Mouse (Mus musculus): ENCODE data around the gene Gpr83.

Gpr83 gene

DNA sequence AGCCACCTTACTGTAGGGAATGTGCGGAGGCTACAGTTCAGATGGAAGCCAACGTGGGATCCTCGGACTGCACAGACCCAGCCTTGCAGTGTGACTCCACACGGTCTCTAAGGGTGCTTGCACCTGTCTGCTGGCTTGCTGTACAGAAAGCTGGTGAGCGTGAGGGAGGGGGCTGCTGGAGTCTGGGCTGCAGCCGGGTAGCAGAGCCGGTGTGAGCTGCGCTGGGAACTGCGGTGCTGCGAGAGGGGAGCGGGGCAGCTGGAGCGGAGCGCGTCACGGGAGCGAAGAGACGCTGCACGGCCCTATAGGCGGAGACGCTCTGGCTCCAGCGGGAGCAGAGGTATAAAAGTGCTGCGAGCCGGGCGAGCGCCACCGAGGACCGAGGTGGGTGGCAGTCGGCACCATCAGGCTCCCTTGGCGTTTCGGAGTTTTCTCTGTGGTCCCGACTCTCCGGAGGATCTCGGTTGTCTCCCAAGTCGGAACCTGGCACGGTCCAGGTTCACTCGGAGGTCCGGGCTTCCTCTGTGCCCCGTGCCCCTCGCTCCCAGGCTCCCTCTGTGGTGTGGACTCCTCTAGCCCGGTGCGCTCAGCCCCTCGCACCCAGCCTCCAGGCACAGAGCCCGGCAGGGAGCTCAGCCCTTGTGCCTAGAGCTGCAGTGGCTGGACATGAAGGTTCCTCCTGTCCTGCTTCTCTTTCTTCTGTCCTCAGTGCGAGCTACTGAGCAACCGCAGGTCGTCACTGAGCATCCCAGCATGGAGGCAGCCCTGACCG is at the start of gene Gpr83:
Gene Gpr83 (plus strand): TSS at position 343 of the 772 bp plus-strand sequence.
- DNase-seq, result no peak

DNA sequence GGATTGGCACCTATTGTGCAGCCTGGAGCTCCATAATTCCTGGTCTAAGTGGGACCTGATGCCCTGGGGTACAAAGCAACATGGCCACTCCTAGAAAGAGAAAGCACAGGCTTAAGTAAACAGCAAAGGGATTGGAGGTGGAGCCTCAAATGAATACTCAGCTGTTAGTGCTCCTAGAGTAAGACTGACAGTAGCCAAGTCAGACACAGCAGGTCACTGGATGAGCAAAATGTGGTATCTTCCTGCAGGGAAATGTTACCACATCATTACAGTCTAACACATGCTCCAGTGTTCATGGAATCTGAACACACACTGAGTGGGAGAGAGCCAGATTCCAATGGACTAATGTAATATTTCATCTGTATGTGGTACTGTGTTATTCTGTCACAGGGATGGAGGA is 38.6 kb upstream of the Gpr83 start:
- no peak for DNase-seq

GRCm38 (mm10) chr9:14824840-14825239 is 35.2 kb upstream of the Gpr83 start:
- DNase-seq, result no peak

DNA sequence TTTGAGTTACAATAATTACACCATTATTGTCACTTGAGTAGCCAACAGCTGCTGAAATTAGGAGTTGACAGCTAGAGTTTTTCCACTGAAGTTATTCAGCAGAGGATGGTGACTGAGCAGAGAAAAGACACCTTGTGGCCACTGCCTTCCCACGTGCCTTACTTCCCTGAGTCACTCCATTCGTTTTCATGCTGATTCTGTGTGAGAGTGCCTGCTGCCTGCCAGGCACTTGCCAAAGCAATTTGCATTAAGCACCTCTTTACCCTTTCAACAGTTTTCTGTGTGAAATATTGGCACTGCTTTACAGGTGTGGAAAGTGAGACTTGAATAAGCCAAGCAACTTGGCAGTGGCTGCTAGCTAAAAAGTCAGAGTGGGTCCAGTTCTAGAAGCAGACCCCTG is 32.1 kb upstream of the Gpr83 start:
- no peak for DNase-seq

GRCm38 (mm10) chr9:14832046-14832445 is 28.0 kb upstream of the Gpr83 start:
- DNase-seq, result no peak

GRCm38 (mm10) chr9:14835335-14836075 is 24.5 kb upstream of the Gpr83 start:
- DNase-seq, result no peak

- DNase-seq, result no peak
These were observed 20.5 kb upstream of the Gpr83 start for GRCm38 (mm10) chr9:14839527-14839926.

DNA sequence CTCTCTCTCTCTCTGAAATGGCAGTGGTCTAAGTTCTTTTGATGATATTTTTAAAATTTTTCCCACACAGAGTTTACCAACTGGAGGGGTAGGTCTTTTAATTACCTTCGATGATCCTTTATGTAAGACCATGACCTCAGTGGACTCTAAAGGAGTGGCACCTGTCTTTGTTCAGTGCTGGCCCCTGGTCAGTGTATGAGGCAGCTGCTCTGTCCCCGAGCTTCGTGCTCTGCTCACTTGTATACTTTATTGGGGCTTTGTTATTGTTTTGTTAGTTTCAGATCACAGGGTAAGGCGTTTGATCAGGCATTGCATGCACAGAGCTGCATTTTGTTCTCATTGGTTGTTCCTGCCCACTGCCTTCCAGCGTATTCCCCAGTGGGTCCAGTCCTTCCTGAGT is 20.0 kb upstream of the Gpr83 start:
- no peak for DNase-seq

GRCm38 (mm10) chr9:14841878-14842761 is 17.9 kb upstream of the Gpr83 start:
- DNase-seq, result no peak

DNA sequence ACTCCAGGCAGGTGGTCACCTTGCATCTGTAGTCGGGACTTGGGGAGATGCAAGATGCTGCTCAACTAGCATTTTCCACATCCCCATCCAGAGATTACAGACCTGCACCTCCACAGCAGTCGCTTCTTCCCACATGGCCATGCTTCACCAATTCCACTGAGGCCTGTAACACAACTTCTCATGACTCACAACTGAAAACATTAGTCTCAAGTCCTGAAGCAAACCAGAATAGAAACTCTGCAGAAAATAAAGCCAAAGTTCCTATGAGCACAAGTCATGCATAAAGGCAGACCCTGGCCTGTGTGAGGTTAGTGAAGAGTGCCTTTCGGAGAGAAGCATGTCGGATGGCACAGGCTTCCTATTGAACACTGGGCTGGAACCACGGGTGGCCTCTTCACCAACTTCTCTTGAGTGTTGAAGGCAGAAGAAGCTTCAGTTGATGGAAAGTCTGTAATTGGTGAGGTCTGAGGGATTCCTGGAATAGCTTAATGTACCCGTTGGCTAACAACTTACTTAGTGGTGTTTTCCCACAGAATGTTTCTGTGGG is 16.6 kb upstream of the Gpr83 start:
- DNase-seq, result no peak

- no peak for DNase-seq
These were observed 16.1 kb upstream of the Gpr83 start for GRCm38 (mm10) chr9:14843901-14844300.

DNA sequence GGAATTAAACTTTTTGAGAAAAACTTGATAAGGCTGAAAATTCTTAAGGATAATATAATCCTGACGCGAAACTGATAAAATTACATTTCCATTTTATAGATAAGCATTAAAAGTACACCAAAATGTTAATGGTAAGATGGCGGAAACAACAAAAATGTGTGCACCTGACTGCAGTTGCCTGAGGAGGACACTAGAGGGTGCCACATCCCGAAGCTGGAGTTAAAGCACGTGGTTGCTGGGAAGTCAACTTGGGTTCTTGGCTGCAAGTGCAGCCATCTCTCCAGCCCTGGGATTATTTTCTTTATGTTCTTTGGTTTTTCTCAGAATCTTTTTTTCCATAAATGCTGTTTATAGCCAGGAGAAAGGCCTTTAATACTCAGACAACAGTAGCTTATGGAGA is 13.6 kb upstream of the Gpr83 start:
- no peak for DNase-seq

DNA sequence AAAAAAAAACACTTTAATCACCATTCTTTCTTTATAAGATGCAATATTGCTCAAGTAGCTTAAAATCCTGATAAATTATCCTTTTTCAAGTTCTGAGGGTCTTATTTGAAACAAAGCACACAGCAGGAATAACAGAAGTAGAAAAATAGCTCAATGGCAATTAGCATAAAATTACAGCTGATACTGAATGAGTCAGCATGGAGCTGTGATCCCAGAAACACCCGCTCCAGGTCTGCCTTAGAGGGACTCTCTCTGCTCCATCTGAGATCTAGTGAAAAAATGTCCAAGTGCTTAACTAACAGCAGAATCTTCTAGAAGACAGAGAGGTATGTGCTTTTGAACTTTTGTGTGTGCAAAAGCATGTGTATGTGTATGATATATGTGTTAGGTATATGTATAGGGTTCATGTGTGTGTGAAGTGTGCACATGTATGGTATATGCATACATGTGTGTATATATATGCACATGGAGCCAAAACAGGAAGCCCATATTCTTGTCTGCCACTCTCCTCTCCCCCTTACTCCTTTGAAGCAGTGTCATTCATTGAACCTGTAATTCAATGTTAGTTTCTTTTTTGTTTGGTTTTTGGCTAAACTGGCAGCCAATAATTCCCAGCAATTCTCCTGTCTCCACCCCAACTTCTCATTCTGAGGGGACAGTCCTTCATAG is 11.6 kb upstream of the Gpr83 start:
- DNase-seq, result no peak

DNA sequence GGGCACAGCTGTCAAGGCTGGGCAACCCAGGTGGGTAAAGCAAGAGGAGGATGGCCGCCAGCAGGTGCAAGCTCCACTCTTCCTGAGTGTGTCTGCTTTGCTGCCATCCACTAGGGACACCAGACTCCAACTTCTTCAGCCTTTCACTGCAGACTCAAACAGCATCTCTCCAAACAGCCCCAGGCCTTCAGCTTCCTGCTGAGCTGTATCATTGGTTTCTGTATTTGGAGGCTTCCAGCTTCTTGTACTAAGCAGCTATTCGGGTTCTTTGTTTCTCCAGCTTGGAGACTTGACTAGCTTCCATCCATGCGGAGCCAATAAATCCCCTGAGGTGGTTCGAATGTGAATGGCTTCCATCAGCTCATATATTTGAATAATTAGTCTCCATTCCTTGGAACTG is 5.4 kb upstream of the Gpr83 start:
- DNase-seq, result no peak

DNA sequence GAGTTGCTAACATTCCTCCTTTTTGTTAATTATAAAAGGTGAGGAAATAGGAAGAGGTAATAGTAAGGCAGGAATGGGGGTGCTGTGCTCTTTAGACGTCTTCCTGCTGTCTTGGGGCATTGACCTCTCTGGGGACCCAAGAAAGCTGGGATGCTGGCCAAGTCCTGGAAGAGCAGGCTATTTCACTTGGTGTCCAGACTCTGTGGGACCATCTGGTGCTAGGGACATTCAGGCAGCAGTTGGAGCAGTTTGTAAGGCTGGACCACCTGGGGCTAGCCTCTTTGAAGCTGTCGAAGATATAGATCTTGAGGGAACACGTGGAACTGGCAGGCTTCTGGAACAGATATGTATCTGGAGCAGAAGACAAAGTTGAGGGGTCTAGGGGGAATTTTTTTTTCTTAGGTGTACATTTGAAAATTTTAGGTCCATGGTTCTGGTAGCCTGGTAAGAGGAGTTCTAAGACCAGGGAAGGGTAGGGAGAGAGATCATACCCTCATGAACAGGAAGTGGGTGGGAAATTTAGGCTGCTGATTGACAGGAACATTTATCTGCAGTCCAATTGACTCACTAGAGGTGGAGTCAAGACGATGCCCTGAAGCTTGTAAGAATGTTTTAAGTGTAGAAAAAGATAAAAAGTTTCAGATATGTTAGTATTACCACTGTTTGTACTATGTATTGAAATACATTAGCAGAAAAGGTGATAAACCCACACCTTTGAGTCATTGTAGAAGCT is 2.9 kb upstream of the Gpr83 start:
- no peak for DNase-seq

DNA sequence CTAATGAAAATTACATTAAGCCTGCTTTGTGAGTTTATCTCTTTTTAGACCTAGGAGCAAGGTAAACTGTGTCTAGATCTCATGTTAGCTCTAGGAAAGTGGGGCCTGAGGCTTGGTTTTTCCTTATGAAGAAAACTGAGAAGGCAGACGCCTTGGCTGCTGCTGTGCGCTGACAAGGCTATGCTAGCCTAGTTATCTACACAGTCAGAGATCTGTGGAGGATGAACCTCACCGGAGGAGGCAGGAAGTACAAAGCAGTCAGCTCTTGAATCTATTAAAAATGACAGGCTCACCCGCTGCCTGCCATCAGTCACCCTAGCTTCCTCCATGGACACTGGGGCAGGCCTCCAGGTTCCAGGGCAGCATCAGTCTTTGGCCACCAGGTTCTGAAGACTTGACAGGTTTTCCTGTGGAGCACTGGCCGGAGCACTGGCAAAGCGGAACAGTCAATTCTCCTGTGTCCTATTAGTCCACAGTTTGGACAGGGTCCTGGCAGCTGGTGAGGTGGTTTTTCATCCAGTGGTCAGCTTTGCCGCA is 1.8 kb upstream of the Gpr83 start:
- no peak for DNase-seq

DNA sequence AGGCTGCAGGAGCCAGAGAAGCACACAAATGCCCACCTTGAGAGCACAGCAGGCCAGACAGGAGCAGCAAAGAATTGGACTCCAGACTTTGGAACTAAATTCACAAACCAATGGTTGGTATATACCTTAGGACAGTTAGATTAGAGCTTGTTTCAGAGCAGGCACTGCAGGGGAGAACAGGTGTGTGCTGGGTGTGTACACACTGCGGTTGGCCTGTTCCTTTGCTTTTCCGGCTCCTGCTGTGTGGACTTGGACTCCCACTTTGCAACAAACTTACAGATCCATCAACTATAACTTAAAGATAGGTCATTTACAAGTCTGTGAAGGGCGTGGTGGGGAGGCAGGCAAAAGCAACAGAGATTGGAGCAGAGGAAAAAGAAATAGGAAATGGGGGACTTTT is 1.2 kb upstream of the Gpr83 start:
- DNase-seq, result no peak

- DNase-seq, result no peak
These were observed 3.1 kb downstream of the Gpr83 start for GRCm38 (mm10) chr9:14863126-14863525.

GRCm38 (mm10) chr9:14864726-14865125 is 4.7 kb downstream of the Gpr83 start:
- no peak for DNase-seq

DNA sequence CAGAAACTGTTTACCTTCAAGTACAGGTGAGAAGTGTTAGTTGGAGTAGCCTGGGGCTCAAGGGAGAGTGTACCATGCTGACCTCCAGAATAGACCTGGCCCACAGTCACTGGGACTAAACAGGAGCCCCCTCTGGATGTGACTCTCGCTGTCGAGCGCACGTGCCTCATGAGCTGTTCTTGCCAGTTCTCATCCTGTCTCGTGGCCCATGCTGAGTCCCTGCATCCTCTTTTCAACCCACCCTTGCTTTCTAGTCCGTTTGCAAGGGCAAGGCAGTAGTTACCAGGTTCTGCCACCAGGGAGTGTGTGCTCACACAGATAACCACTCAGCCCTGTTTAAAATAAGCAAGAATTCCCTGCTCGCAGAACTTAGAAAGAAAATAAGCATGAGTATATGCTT is 6.9 kb downstream of the Gpr83 start:
- DNase-seq, result no peak

GRCm38 (mm10) chr9:14868326-14868725 is 8.3 kb downstream of the Gpr83 start:
- DNase-seq, result no peak

DNA sequence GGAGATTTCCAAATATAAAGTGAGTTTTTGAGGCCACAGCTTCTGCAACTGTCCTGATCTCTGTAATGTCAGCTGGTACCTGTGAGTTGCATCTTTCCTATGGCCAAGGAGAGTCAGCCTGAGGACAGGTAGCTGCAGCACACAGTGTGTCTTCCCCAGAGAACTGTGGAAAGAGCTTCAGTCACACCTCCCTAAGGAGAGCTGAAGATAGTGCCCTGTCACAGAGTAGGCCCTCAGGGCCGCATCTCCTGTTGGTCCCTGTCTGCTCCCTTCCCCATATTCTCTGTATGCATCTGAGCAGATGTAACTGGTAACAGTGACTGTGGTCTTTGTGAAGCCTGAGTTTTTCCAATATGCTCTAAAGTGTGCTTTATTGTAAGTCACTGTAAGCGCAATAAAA is 10.4 kb downstream of the Gpr83 start:
- DNase-seq, result no peak

Measured in cerebellum, adult 11 months (tissue).